Mouse (Mus musculus): Measurements from ENCODE around the gene Fndc1. TPM values are rescaled to one million over a fixed set of nuclear protein-coding genes. Genes with fewer than 3 reads are reported as not detected.
A peak's percentile ranks its signal among the peaks of the same experiment; 100 is the strongest.

Fndc1 gene
- polyA plus RNA-seq (2015; fragmentation: Nextera tagmentation; extraction: Ambion mirVana): 88.8 and 123 TPM in 2 replicates

- ATAC-seq (ENCODE audit: insufficient number of reproducible peaks, low FRiP score, low TSS enrichment, low read depth): 0 out of 2 replicates have a peak, but pooled peaks have one; percentile 52
- Histone ChIP-seq H3K4me3 (peak within 1 kb of the TSS; percentile 56), H3K4me1 (peaks cover 21% of the 10 kb centered on the region), H3K4me2 (peak within 1 kb of the TSS; percentile 93), H3K36me3 (no peaks in the 10 kb centered on the region), H3K9ac (peak within 1 kb of the TSS; percentile 43), H3K27ac (no peak within 1 kb of the TSS), H3K9me3 (no peaks in the 10 kb centered on the region), H3K27me3 (peaks cover 54% of the 10 kb centered on the region)
- WGBS: 2% methylated on average over 60 of the region's 60 CpGs
Observed at GRCm38 (mm10) chr17:7826819-7827515, at the start of gene Fndc1. Fndc1 (minus strand) TSS chr17:7827302.

GRCm38 (mm10) chr17:7876541-7876940 is 49.4 kb upstream of the Fndc1 start:
- ATAC-seq (ENCODE audit: insufficient number of reproducible peaks, low FRiP score, low TSS enrichment, low read depth): no peak
- WGBS: 88% methylated on average over 13 of the region's 13 CpGs
- Histone ChIP-seq H3K27me3 (no peaks in the 10 kb centered on the region), H3K9ac (no peak overlapping the region), H3K4me3 (no peak overlapping the region), H3K4me1 (peaks cover 33% of the 10 kb centered on the region), H3K4me2 (no peak overlapping the region), H3K36me3 (no peaks in the 10 kb centered on the region), H3K9me3 (no peaks in the 10 kb centered on the region), H3K27ac (no peak overlapping the region)

GRCm38 (mm10) chr17:7875941-7876461 is 48.9 kb upstream of the Fndc1 start:
- Histone ChIP-seq H3K36me3 (no peaks in the 10 kb centered on the region), H3K9ac (no peak overlapping the region), H3K4me2 (no peak overlapping the region), H3K4me1 (peaks cover 33% of the 10 kb centered on the region), H3K27me3 (no peaks in the 10 kb centered on the region), H3K27ac (peak overlapping the region; percentile 35; the same call in 1 of the 2 replicates), H3K4me3 (no peak overlapping the region), H3K9me3 (no peaks in the 10 kb centered on the region)
- 0 out of 2 replicates have a peak, but pooled peaks have one; percentile 47 for ATAC-seq (ENCODE audit: insufficient number of reproducible peaks, low FRiP score, low TSS enrichment, low read depth)
- 28% methylated on average over 12 of the region's 12 CpGs for WGBS

GRCm38 (mm10) chr17:7874776-7875531 is 47.9 kb upstream of the Fndc1 start:
- WGBS: 80% methylated on average over 21 of the region's 21 CpGs
- Histone ChIP-seq H3K9ac (no peak overlapping the region), H3K36me3 (no peaks in the 10 kb centered on the region), H3K27ac (peak overlapping the region; percentile 35), H3K27me3 (no peaks in the 10 kb centered on the region), H3K4me1 (peaks cover 33% of the 10 kb centered on the region), H3K4me2 (no peak overlapping the region), H3K4me3 (no peak overlapping the region), H3K9me3 (no peaks in the 10 kb centered on the region)
- ATAC-seq (ENCODE audit: insufficient number of reproducible peaks, low FRiP score, low TSS enrichment, low read depth): no peak

GRCm38 (mm10) chr17:7873382-7873781 is 46.3 kb upstream of the Fndc1 start:
- no peaks in the 10 kb centered on the region for H3K27me3 ChIP-seq
- no peak overlapping the region for H3K4me2 ChIP-seq
- peak overlapping the region; percentile 61; the same call in 1 of the 2 replicates for H3K27ac ChIP-seq
- H3K4me1 ChIP-seq: peaks cover 35% of the 10 kb centered on the region
- no peaks in the 10 kb centered on the region for H3K36me3 ChIP-seq
- 55% methylated on average over 7 of the region's 7 CpGs for WGBS
- H3K4me3 ChIP-seq: no peak overlapping the region
- H3K9me3 ChIP-seq: no peaks in the 10 kb centered on the region
- peak; percentile 58 for ATAC-seq (ENCODE audit: insufficient number of reproducible peaks, low FRiP score, low TSS enrichment, low read depth)
- no peak overlapping the region for H3K9ac ChIP-seq

- no peak overlapping the region for H3K4me3 ChIP-seq
- no peaks in the 10 kb centered on the region for H3K27me3 ChIP-seq
- H3K27ac ChIP-seq: no peak overlapping the region
- no peaks in the 10 kb centered on the region for H3K36me3 ChIP-seq
- WGBS: 80% methylated on average over 10 of the region's 10 CpGs
- H3K9me3 ChIP-seq: no peaks in the 10 kb centered on the region
- H3K4me2 ChIP-seq: no peak overlapping the region
- no peak overlapping the region for H3K9ac ChIP-seq
- ATAC-seq (ENCODE audit: insufficient number of reproducible peaks, low FRiP score, low TSS enrichment, low read depth): no peak
- H3K4me1 ChIP-seq: peaks cover 27% of the 10 kb centered on the region
Observed at GRCm38 (mm10) chr17:7871800-7872199, 44.7 kb upstream of the Fndc1 start.

- ATAC-seq (ENCODE audit: insufficient number of reproducible peaks, low FRiP score, low TSS enrichment, low read depth): no peak
- 78% methylated on average over 6 of the region's 6 CpGs for WGBS
- Histone ChIP-seq H3K9me3 (no peaks in the 10 kb centered on the region), H3K4me3 (no peak overlapping the region), H3K36me3 (no peaks in the 10 kb centered on the region), H3K9ac (no peak overlapping the region), H3K27ac (no peak overlapping the region), H3K4me2 (no peak overlapping the region), H3K4me1 (peaks cover 26% of the 10 kb centered on the region), H3K27me3 (no peaks in the 10 kb centered on the region)
Observed at GRCm38 (mm10) chr17:7870862-7871605, 43.9 kb upstream of the Fndc1 start.

GRCm38 (mm10) chr17:7869114-7869513 is 42.0 kb upstream of the Fndc1 start:
- Histone ChIP-seq H3K36me3 (no peaks in the 10 kb centered on the region), H3K9ac (no peak overlapping the region), H3K4me2 (no peak overlapping the region), H3K4me3 (no peak overlapping the region), H3K9me3 (no peaks in the 10 kb centered on the region), H3K27me3 (no peaks in the 10 kb centered on the region), H3K4me1 (peaks cover 16% of the 10 kb centered on the region), H3K27ac (no peak overlapping the region)
- no peak for ATAC-seq (ENCODE audit: insufficient number of reproducible peaks, low FRiP score, low TSS enrichment, low read depth)
- WGBS: 76% methylated on average over 7 of the region's 7 CpGs

- no peak overlapping the region for H3K27ac ChIP-seq
- no peaks in the 10 kb centered on the region for H3K27me3 ChIP-seq
- no peak overlapping the region for H3K4me3 ChIP-seq
- 6% methylated on average over 4 of the region's 4 CpGs for WGBS
- H3K36me3 ChIP-seq: no peaks in the 10 kb centered on the region
- H3K4me2 ChIP-seq: no peak overlapping the region
- no peak overlapping the region for H3K9ac ChIP-seq
- 0 out of 2 replicates have a peak, but pooled peaks have one; percentile 5 for ATAC-seq (ENCODE audit: insufficient number of reproducible peaks, low FRiP score, low TSS enrichment, low read depth)
- peaks cover 12% of the 10 kb centered on the region for H3K4me1 ChIP-seq
- H3K9me3 ChIP-seq: no peaks in the 10 kb centered on the region
Observed at GRCm38 (mm10) chr17:7868631-7869030, 41.5 kb upstream of the Fndc1 start.

GRCm38 (mm10) chr17:7864740-7865139 is 37.6 kb upstream of the Fndc1 start:
- H3K4me3 ChIP-seq: no peak overlapping the region
- H3K4me1 ChIP-seq: peaks cover 6% of the 10 kb centered on the region; the same call in 1 of the 2 replicates
- 23% methylated on average over 7 of the region's 7 CpGs for WGBS
- no peak overlapping the region for H3K9ac ChIP-seq
- H3K36me3 ChIP-seq: no peaks in the 10 kb centered on the region
- H3K27ac ChIP-seq: no peak overlapping the region
- H3K9me3 ChIP-seq: no peaks in the 10 kb centered on the region
- no peak overlapping the region for H3K4me2 ChIP-seq
- H3K27me3 ChIP-seq: no peaks in the 10 kb centered on the region
- no peak for ATAC-seq (ENCODE audit: insufficient number of reproducible peaks, low FRiP score, low TSS enrichment, low read depth)

GRCm38 (mm10) chr17:7863745-7864144 is 36.6 kb upstream of the Fndc1 start:
- Histone ChIP-seq H3K27me3 (no peaks in the 10 kb centered on the region), H3K9me3 (no peaks in the 10 kb centered on the region), H3K9ac (no peak overlapping the region), H3K4me1 (peaks cover 4% of the 10 kb centered on the region; the same call in 1 of the 2 replicates), H3K36me3 (no peaks in the 10 kb centered on the region), H3K4me3 (no peak overlapping the region), H3K4me2 (no peak overlapping the region), H3K27ac (no peak overlapping the region)
- WGBS: 22% methylated on average over 4 of the region's 4 CpGs
- no peak for ATAC-seq (ENCODE audit: insufficient number of reproducible peaks, low FRiP score, low TSS enrichment, low read depth)

Data from limb, embryonic 15.5 days (tissue).